Mouse (Mus musculus): ENCODE measurements around the gene Echdc2. TPM values are rescaled to one million over a fixed set of nuclear protein-coding genes. Genes with fewer than 3 reads are reported as not detected.
A peak's percentile ranks its signal among the peaks of the same experiment; 100 is the strongest.
"Not testable (repeated sequence)": the region's sequence is repeated elsewhere in the genome, so short reads cannot be mapped to it uniquely, and the experiment has no call there.

Gene Echdc2
- polyA plus RNA-seq (2015; fragmentation: Nextera tagmentation; extraction: Ambion mirVana): 8.8 and 9.9 TPM in 2 replicates

DNA sequence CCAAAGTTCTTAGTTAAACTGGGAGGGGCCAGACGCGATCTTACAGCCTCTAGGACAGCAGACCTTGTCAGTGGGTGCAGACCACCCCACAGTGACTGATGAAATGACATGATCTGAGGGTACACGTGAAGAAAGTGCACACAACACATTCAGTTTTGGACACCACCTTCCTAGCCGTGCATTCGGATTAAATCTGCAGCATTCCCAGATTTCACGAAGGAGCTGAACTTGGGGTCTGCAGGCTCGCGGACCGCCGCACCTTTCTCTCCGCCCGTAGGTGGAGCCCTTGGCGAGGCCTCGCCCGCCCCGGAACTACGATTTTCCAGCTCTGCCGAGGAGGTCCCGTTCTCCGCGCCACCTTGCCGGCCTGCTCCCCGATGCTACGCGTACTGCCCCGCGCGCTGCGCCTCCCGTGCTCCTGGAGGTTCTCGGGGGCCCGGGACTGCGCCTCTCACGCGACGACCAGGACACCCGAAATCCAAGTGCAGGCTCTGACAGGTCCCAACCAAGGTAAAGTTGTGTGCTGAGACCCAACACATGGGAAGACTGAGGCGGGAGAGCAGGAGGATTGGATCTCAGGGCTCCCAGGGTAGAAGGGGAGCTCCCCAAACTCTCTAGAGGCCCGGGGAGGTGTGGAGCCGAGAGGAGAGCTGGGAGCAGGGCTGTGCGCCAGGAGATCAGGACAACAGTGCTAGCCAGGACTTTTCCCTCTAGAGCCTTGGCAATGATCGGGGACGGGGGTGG is at the start of gene Echdc2:
TSS of gene Echdc2 (plus strand) at position 286 of the 744 bp plus-strand sequence.
- DNase-seq (ENCODE audit: low spot score): peak; percentile 57

GRCm38 (mm10) chr4:108116466-108116865 is 48.8 kb upstream of the Echdc2 start:
- no peak for DNase-seq (ENCODE audit: low spot score)

DNA sequence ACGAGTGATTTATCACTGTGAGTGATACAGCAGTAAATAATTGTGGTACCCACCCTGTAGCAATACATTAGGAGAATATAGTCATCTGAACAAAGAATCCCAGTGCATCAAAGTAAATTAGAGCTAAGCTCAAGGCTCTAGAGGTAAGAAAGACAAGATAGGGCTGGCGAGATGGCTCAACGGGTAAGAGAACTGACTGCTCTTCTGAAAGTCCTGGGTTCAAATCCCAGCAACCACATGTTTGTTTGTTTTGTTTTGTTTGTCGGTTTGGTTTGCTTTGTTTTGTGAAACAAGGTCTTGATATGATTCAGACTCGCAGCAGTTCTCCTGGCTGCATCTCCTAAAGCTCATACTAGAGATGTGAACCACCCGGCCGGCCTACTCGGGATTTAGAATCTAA is 47.7 kb upstream of the Echdc2 start:
- no peak for DNase-seq (ENCODE audit: low spot score)

DNA sequence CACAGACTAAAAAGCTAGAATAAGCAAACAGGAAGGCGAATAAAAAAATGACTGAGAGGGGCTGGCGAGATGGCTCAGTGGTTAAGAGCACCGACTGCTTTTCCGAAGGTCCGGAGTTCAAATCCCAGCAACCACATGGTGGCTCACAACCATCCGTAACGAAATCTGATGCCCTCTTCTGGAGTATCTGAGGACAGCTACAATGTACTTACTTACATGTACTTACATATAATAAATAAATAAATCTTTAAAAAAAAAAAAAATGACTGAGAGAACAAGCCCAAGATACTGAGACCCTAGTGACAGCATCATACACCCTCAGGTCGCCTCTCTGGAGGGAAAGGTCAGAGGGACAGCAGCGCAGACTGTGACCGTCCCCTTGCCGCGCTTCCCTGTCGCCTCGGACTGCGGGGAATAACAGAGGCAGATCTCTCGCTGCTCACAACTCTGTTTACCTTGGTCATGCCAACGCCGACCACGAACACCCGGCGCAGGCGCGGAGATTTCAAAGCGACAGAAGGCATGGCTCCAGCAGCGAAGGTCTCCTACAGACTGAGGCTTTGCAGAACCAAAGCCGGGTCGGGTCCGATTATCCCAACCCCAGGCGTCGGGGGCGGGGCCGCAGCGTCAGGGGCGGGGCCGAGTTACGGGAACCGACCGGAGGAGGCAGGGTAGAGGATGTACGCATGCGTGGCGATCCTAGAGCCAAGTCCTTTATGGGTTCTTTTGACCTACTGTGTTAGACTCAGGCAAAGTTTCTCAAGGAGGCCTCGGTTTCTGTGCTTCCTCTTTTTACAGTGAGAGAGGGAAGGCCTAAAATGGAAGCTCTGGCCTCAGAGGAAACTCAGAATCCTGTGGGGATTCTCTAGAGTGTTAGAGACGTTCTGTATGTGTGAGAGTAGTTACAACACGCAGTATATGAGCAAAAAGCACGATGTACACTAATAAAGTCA is 47.0 kb upstream of the Echdc2 start:
- peak; percentile 87 for DNase-seq (ENCODE audit: low spot score)

- no peak for DNase-seq (ENCODE audit: low spot score)
Observed at GRCm38 (mm10) chr4:108124104-108124503, 41.1 kb upstream of the Echdc2 start.

GRCm38 (mm10) chr4:108126260-108126659 is 39.0 kb upstream of the Echdc2 start:
- DNase-seq (ENCODE audit: low spot score): no peak

- DNase-seq (ENCODE audit: low spot score): no peak
Observed at GRCm38 (mm10) chr4:108127516-108127915, 37.7 kb upstream of the Echdc2 start.

GRCm38 (mm10) chr4:108128339-108128738 is 36.9 kb upstream of the Echdc2 start:
- no peak for DNase-seq (ENCODE audit: low spot score)

DNA sequence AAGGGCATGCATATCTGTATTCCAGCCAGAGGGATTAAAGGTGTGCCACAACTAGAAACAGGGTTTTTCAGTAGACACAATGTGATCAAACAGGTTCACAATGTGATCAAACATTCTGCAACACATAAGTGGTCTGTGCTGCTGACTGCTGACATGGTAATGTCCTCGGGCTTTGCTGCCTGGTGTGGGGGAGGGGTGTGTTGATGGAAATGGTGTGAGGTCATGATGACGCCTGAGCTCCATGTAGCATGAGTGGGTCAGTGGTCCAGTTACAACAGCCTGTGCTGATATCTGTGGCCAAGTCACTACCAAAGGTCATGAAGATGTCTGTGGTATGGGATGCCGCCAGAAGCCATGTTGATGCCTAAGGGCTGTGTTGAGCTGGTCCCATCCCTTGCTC is 34.8 kb upstream of the Echdc2 start:
- DNase-seq (ENCODE audit: low spot score): no peak

DNA sequence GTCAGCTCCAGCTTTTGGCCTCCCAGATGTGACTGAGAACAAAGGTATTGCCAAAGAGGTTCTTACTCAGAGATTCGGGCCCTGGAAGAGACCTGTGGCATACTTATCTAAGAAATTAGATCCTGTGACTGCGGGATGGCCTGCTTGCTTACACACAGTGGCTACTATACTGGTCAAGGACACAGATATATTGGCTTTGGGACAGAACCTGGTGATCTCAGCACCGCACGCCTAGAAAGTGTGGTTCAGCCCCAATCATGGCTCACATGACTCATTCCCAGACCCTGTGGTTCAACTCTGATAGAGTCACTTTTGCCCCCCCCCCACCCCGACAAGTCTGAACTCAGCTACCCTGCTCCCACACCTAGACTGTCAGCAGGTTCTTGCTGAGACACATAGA is 28.3 kb upstream of the Echdc2 start:
- DNase-seq (ENCODE audit: low spot score): no peak

- DNase-seq (ENCODE audit: low spot score): peak; percentile 21
Observed at GRCm38 (mm10) chr4:108143178-108143577, 22.1 kb upstream of the Echdc2 start.

DNA sequence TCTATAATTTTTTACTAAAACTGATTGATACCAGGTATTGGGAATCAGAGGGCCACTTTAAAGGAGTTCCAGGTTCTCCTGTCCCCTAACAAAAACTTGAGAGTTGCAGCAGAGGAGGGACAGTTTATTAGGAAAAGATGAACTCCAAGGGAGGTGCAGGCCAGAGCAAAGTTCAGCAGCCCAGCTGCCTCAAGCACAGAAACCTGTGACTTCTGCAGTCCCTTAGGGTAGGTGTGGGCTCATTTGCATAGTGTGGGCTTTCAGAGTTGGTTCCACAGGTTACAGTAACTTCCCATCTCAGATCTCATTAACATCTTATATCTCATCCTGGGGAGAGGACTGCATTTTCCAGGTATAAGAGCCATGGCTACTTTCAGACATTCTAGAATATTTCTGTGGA is 21.5 kb upstream of the Echdc2 start:
- no peak for DNase-seq (ENCODE audit: low spot score)

DNA sequence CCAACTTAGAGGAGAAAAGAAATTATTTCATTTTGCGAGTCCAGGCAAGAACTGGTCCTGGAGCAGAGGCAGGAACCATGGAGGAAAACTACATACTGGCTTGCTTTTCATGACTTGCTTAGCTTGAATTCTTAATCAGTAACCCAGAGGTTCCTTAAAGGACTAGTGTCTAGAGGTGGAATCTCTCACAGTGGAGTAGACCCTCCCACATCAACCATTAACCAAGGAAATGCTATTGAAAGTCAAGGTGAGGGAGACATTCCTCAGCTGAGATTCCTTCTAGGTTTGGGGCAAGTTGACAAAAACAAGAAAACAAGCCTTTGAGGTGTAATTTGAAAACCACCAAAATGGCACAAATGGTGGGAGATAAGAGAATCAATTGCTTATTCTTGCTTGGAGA is 20.4 kb upstream of the Echdc2 start, which contains the start of gene Scp2:
TSS of gene Scp2 (minus strand) at position 119 of the 400 bp plus-strand sequence.
- DNase-seq (ENCODE audit: low spot score): no peak

GRCm38 (mm10) chr4:108145554-108145953 is 19.7 kb upstream of the Echdc2 start:
- not testable (repeated sequence) for DNase-seq (ENCODE audit: low spot score)

DNA sequence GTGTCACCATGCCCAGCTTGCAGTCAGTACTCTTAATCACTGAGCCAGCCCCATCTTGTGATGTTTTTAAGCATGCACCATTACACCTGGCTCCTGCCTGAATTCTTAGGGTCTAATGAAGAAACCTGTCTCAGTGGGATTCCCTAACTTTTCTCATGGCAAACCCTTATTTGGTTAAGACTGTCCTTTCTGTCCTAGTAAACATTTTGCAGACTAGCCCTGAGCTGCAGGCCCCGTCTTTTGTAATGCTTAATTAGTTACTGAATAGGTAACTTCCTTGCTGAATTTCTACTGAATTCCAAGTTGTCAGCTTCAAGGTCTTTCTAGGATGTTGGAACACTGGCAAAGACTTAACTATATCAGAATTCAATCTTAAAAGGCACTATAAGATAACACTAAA is 10.1 kb upstream of the Echdc2 start:
- DNase-seq (ENCODE audit: low spot score): not testable (repeated sequence)

- no peak for DNase-seq (ENCODE audit: low spot score)
Observed at GRCm38 (mm10) chr4:108161936-108162335, 3.3 kb upstream of the Echdc2 start.

DNA sequence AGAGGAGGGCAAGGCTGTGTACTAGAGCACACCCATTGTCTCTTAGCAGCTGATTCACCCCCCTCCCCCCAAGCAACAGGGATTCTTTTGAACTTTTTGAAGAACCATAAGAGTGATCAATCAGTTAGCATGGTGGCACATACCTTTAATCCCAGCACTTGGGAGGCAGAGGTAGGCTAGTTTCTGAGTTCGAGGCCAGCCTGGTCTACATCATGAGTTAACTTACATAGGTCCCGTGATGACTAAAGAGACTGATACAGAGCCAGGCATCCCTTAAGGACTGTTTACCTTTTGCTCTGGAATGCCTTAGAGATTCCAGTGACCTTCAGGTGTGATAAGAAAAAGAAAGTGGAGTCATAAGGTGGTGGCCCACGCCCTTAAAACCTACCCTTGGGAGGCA is 1.9 kb upstream of the Echdc2 start:
- DNase-seq (ENCODE audit: low spot score): no peak

DNA sequence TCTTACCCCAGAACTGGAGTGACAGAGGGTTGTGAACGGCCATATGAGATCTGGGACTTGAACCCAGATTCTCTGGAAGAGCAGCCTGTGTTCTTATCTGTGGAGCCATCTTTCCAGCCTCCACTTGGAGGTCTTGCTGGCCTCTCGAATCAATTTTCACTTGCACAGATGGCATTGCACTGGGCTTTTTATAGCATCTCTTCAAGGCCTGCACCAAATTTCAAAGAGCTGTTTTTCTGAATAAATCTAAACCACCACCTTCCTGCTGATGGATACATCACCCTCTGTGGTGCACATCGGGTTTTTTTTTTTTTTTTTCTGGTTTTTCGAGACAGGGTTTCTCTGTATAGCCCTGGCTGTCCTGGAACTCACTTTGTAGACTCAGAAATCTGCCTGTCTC is 1.6 kb downstream of the Echdc2 start:
- no peak for DNase-seq (ENCODE audit: low spot score)

- DNase-seq (ENCODE audit: low spot score): no peak
Observed at GRCm38 (mm10) chr4:108168056-108168455, 2.8 kb downstream of the Echdc2 start.

DNA sequence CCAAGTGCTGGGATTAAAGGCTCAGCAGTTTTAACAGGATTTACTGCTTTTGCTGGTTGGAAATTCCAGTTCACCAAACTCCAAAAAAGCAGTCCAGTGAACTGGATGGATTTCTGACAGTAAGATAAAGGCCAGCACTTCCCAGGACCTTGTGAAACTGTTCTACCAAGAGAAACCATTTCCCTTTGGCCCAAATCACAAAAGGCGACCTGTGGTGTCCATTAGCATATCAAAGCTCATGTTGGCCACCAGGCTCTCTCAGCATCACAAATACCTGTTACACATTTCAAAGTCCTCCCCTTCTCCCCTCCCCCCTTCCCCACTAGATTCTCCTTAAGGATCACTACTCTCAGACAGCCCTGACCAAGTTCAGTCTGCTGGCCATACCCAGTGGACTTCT is 17.0 kb downstream of the Echdc2 start:
- no peak for DNase-seq (ENCODE audit: low spot score)

DNA sequence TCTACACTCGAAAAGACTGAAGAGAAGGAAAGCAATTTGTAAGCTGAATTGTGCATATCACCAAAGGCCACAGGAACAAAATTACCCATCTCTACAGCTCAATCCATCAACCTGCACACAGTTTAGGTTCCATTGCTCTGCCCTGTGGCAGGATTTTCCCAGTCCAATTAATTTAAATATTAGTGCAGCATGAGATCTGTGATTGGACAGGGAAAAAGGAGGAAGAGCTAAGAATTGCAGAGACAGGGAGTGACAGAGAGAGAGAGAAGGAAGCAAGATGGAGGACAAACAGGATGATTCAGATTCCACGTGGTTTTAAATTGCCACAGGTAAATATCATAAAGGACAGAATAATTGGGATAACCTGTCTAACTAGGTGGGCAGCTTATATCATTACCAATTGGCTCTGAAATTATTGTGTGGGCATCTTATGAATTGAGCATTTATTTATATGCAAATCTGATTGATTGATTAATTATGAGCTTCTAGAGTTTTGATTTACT is 27.6 kb downstream of the Echdc2 start:
- DNase-seq (ENCODE audit: low spot score): no peak

- no peak for DNase-seq (ENCODE audit: low spot score)
Observed at GRCm38 (mm10) chr4:108196277-108196855, 31.1 kb downstream of the Echdc2 start.

All from thymus, postnatal 0 days (tissue).